Mouse (Mus musculus): ENCODE measurements around the gene Clrn2. TPM values are rescaled to one million over a fixed set of nuclear protein-coding genes. Genes with fewer than 3 reads are reported as not detected.

The Clrn2 gene
- polyA plus RNA-seq, 1 experiment = not detected

GRCm38 (mm10) chr5:45510071-45510470 is 56.5 kb downstream of the Clrn2 start:
- no peak for DNase-seq (ENCODE audit: low read depth)

GRCm38 (mm10) chr5:45512908-45513307 is 59.4 kb downstream of the Clrn2 start:
- no peak for DNase-seq (ENCODE audit: low read depth)

GRCm38 (mm10) chr5:45513511-45513910 is 60.0 kb downstream of the Clrn2 start:
- no peak for DNase-seq (ENCODE audit: low read depth)

Other genes starting within 250 kb of the Clrn2 start
- gene Qdpr, start 3.5 kb upstream of the Clrn2 start, polyA plus RNA-seq (2012; rRNA removed) = 166 and 187 TPM in 2 replicates
- gene Lap3, start 39.6 kb downstream of the Clrn2 start, polyA plus RNA-seq (2012; rRNA removed) = 182 and 251 TPM in 2 replicates
- gene Med28, start 66.5 kb downstream of the Clrn2 start, polyA plus RNA-seq (2012; rRNA removed) = 149 and 152 TPM in 2 replicates
- gene Fam184b, start 185.9 kb downstream of the Clrn2 start, polyA plus RNA-seq (2012; rRNA removed) = 2.0 and 3.3 TPM in 2 replicates
- gene Ncapg, start 216.2 kb downstream of the Clrn2 start, polyA plus RNA-seq (2012; rRNA removed) = 0.28 and 0.29 TPM in 2 replicates